Mouse (Mus musculus) liver, embryonic 12.5 days (tissue): ENCODE measurements around the gene Gpc5. TPM values are rescaled to one million over a fixed set of nuclear protein-coding genes. Genes with fewer than 3 reads are reported as not detected.
A peak's percentile ranks its signal among the peaks of the same experiment; 100 is the strongest.

Experiments
- ATAC-seq: fragments of 200-750 bp; cut with Nextera tagmentation; 2 replicates; pipeline ENCODE4 v1.8.0; 2017; ENCODE audit warnings: moderate number of reproducible peaks, mild to moderate bottlenecking, moderate library complexity
- H3K27ac ChIP-seq: fragments of 300-500 bp; sonication (generic); 2 replicates; pipeline ENCODE4 v1.5.1; 2016; ENCODE audit warnings: mild to moderate bottlenecking
- H3K27me3 ChIP-seq: fragments of 300-500 bp; sonication (generic); replicated peaks from 2 replicates; pipeline ENCODE4 v1.6.1; 2016; ENCODE audit warnings: mild to moderate bottlenecking, moderate library complexity
- H3K36me3 ChIP-seq: fragments of 300-500 bp; sonication (generic); 2 replicates; pipeline ENCODE4 v1.6.1; 2016; ENCODE audit warnings: mild to moderate bottlenecking, moderate library complexity
- H3K4me1 ChIP-seq: fragments of 300-500 bp; sonication (generic); 2 replicates; pipeline ENCODE4 v1.6.1; 2016
- H3K4me2 ChIP-seq: fragments of 300-500 bp; sonication (generic); 2 replicates; pipeline ENCODE4 v1.6.1; 2016; ENCODE audit warnings: mild to moderate bottlenecking, moderate library complexity
- H3K4me3 ChIP-seq: fragments of 300-500 bp; sonication (generic); 2 replicates; pipeline ENCODE4 v1.5.1; 2016; ENCODE audit warnings: mild to moderate bottlenecking, moderate library complexity
- H3K9ac ChIP-seq: fragments of 300-500 bp; sonication (generic); 2 replicates; pipeline ENCODE4 v1.6.1; 2016; ENCODE audit warnings: mild to moderate bottlenecking, moderate library complexity
- H3K9me3 ChIP-seq: fragments of 300-500 bp; sonication (generic); replicated peaks from 2 replicates; pipeline ENCODE4 v1.6.1; 2016; ENCODE audit warnings: mild to moderate bottlenecking, moderate library complexity
- WGBS: fragments of 180-500 bp; shearing (Covaris S2); methylation state at CpG from one replicate; pipeline ENCODE4 v1.1.7; 2016; ENCODE audit not compliant: insufficient replicate concordance; 5-methylcytosine and 5-hydroxymethylcytosine counted together
- polyA plus RNA-seq: library from polyadenylated mRNA; unstranded; fragments of >200 nt; fragmentation: Nextera tagmentation; extraction: Ambion mirVana; gene quantifications from 2 replicates; pipeline ENCODE4 v1.2.1, GENCODE M21; 2016

The Gpc5 gene
- not detected in 2 replicates for polyA plus RNA-seq

- no peak within 1 kb of the TSS for H3K27ac ChIP-seq
- peak within 1 kb of the TSS; percentile 83 for H3K4me2 ChIP-seq
- under 1% methylated on average over 31 of the region's 31 CpGs for WGBS
- no peaks in the 10 kb centered on the region for H3K36me3 ChIP-seq
- H3K4me3 ChIP-seq, result peak within 1 kb of the TSS; percentile 61
- H3K9me3 ChIP-seq, result no peaks in the 10 kb centered on the region
- peak within 1 kb of the TSS; percentile 12; the same call in 1 of the 2 replicates for H3K9ac ChIP-seq
- H3K27me3 ChIP-seq, result peaks cover 46% of the 10 kb centered on the region
- ATAC-seq, result peak; percentile 97
- H3K4me1 ChIP-seq, result peaks cover 9% of the 10 kb centered on the region
Observed at GRCm38 (mm10) chr14:115092081-115092480, at the start of gene Gpc5. Gene Gpc5 (plus strand): TSS chr14:115092215.

- no peaks in the 10 kb centered on the region for H3K27me3 ChIP-seq
- H3K4me3 ChIP-seq, result peak overlapping the region; percentile 88
- peak overlapping the region; percentile 97 for H3K9ac ChIP-seq
- H3K4me1 ChIP-seq, result peaks cover 28% of the 10 kb centered on the region
- no peaks in the 10 kb centered on the region for H3K9me3 ChIP-seq
- H3K36me3 ChIP-seq, result peaks cover 50% of the 10 kb centered on the region
- peak overlapping the region; percentile 96 for H3K4me2 ChIP-seq
- no peak for ATAC-seq
- 1% methylated on average over 4 of the region's 4 CpGs for WGBS
- H3K27ac ChIP-seq, result peak overlapping the region; percentile 94
Observed at GRCm38 (mm10) chr14:115042660-115043059, 49.4 kb upstream of the Gpc5 start.

GRCm38 (mm10) chr14:115044016-115044415 is 48.0 kb upstream of the Gpc5 start:
- Histone ChIP-seq H3K27me3 (no peaks in the 10 kb centered on the region), H3K4me2 (peak overlapping the region; percentile 96), H3K9me3 (no peaks in the 10 kb centered on the region), H3K4me3 (peak overlapping the region; percentile 88), H3K9ac (no peak overlapping the region), H3K36me3 (peaks cover 60% of the 10 kb centered on the region), H3K27ac (no peak overlapping the region), H3K4me1 (peaks cover 28% of the 10 kb centered on the region)
- WGBS, result 89% methylated on average over 5 of the region's 5 CpGs
- ATAC-seq, result no peak

GRCm38 (mm10) chr14:115045712-115046111 is 46.3 kb upstream of the Gpc5 start:
- peaks cover 60% of the 10 kb centered on the region for H3K36me3 ChIP-seq
- 96% methylated on average over 3 of the region's 3 CpGs for WGBS
- no peaks in the 10 kb centered on the region for H3K27me3 ChIP-seq
- no peak overlapping the region for H3K9ac ChIP-seq
- ATAC-seq, result no peak
- no peak overlapping the region for H3K27ac ChIP-seq
- peaks cover 21% of the 10 kb centered on the region for H3K4me1 ChIP-seq
- no peak overlapping the region for H3K4me3 ChIP-seq
- no peaks in the 10 kb centered on the region for H3K9me3 ChIP-seq
- no peak overlapping the region for H3K4me2 ChIP-seq

GRCm38 (mm10) chr14:115047316-115047715 is 44.7 kb upstream of the Gpc5 start:
- Histone ChIP-seq H3K9ac (no peak overlapping the region), H3K4me1 (peaks cover 21% of the 10 kb centered on the region), H3K4me2 (no peak overlapping the region), H3K4me3 (no peak overlapping the region), H3K27ac (no peak overlapping the region), H3K27me3 (no peaks in the 10 kb centered on the region), H3K36me3 (peaks cover 60% of the 10 kb centered on the region), H3K9me3 (no peaks in the 10 kb centered on the region)
- WGBS, result 80% methylated on average over 3 of the region's 3 CpGs
- ATAC-seq, result no peak

- Histone ChIP-seq H3K9ac (no peak overlapping the region), H3K36me3 (peaks cover 54% of the 10 kb centered on the region), H3K9me3 (no peaks in the 10 kb centered on the region), H3K4me1 (peaks cover 16% of the 10 kb centered on the region), H3K4me3 (no peak overlapping the region), H3K27ac (no peak overlapping the region), H3K4me2 (no peak overlapping the region), H3K27me3 (no peaks in the 10 kb centered on the region)
- WGBS, result 38% methylated on average over 5 of the region's 5 CpGs
- no peak for ATAC-seq
Observed at GRCm38 (mm10) chr14:115047990-115048862, 43.8 kb upstream of the Gpc5 start.

- Histone ChIP-seq H3K4me3 (no peak overlapping the region), H3K4me1 (peaks cover 8% of the 10 kb centered on the region), H3K27me3 (no peaks in the 10 kb centered on the region), H3K4me2 (no peak overlapping the region), H3K9ac (no peak overlapping the region), H3K9me3 (no peaks in the 10 kb centered on the region), H3K36me3 (peaks cover 46% of the 10 kb centered on the region), H3K27ac (no peak overlapping the region)
- 28% methylated on average over 5 of the region's 5 CpGs for WGBS
- peak; percentile 67 for ATAC-seq
Observed at GRCm38 (mm10) chr14:115048863-115049566, 43.0 kb upstream of the Gpc5 start.

- H3K9ac ChIP-seq, result no peak overlapping the region
- peaks cover 1% of the 10 kb centered on the region; the same call in 1 of the 2 replicates for H3K4me1 ChIP-seq
- ATAC-seq, result no peak
- H3K36me3 ChIP-seq, result peaks cover 38% of the 10 kb centered on the region
- H3K4me2 ChIP-seq, result no peak overlapping the region
- no peaks in the 10 kb centered on the region for H3K27me3 ChIP-seq
- H3K4me3 ChIP-seq, result no peak overlapping the region
- H3K9me3 ChIP-seq, result no peaks in the 10 kb centered on the region
- no peak overlapping the region for H3K27ac ChIP-seq
Observed at GRCm38 (mm10) chr14:115049831-115050230, 42.2 kb upstream of the Gpc5 start.

GRCm38 (mm10) chr14:115051106-115051760 is 40.8 kb upstream of the Gpc5 start:
- 68% methylated on average over 5 of the region's 5 CpGs for WGBS
- Histone ChIP-seq H3K36me3 (peaks cover 24% of the 10 kb centered on the region), H3K4me2 (no peak overlapping the region), H3K9me3 (no peaks in the 10 kb centered on the region), H3K27me3 (no peaks in the 10 kb centered on the region), H3K27ac (no peak overlapping the region), H3K4me3 (no peak overlapping the region), H3K4me1 (no peaks in the 10 kb centered on the region), H3K9ac (no peak overlapping the region)
- no peak for ATAC-seq

- Histone ChIP-seq H3K9ac (no peak overlapping the region), H3K4me1 (no peaks in the 10 kb centered on the region), H3K27ac (no peak overlapping the region), H3K27me3 (no peaks in the 10 kb centered on the region), H3K4me2 (no peak overlapping the region), H3K36me3 (peaks cover 13% of the 10 kb centered on the region), H3K4me3 (no peak overlapping the region), H3K9me3 (no peaks in the 10 kb centered on the region)
- WGBS, result 80% methylated on average over 4 of the region's 4 CpGs
- no peak for ATAC-seq
Observed at GRCm38 (mm10) chr14:115052371-115052770, 39.6 kb upstream of the Gpc5 start.

- no peaks in the 10 kb centered on the region for H3K9me3 ChIP-seq
- no peaks in the 10 kb centered on the region for H3K36me3 ChIP-seq
- WGBS, result 63% methylated on average over 4 of the region's 4 CpGs
- no peak overlapping the region for H3K4me2 ChIP-seq
- no peak overlapping the region for H3K4me3 ChIP-seq
- no peak for ATAC-seq
- H3K27me3 ChIP-seq, result no peaks in the 10 kb centered on the region
- no peaks in the 10 kb centered on the region for H3K4me1 ChIP-seq
- H3K27ac ChIP-seq, result no peak overlapping the region
- no peak overlapping the region for H3K9ac ChIP-seq
Observed at GRCm38 (mm10) chr14:115054252-115054651, 37.8 kb upstream of the Gpc5 start.

- Histone ChIP-seq H3K27me3 (no peaks in the 10 kb centered on the region), H3K4me2 (no peak overlapping the region), H3K9ac (no peak overlapping the region), H3K4me1 (no peaks in the 10 kb centered on the region), H3K27ac (no peak overlapping the region), H3K4me3 (no peak overlapping the region), H3K9me3 (no peaks in the 10 kb centered on the region), H3K36me3 (no peaks in the 10 kb centered on the region)
- WGBS, result 54% methylated on average over 4 of the region's 4 CpGs
- ATAC-seq, result no peak
Observed at GRCm38 (mm10) chr14:115057524-115057923, 34.5 kb upstream of the Gpc5 start.
